Mouse (Mus musculus) CD8-positive naive resting alpha-beta T cell, adult 2 months (primary cell): ENCODE results near the gene Slmap.
A peak's percentile ranks its signal among the peaks of the same experiment; 100 is the strongest.

Experiments
- DNase-seq, 2 experiments: peaks; one replicate each; pipeline ENCODE4 v3.0.0; 2022; ENCODE audit warnings: low read depth in 2 of 2, low spot score in 2 of 2

The Slmap gene

GRCm38 (mm10) chr14:26477738-26478137 lies 57.0 kb downstream of the Slmap start:
- DNase-seq = no peak

- DNase-seq = no peak
These were observed 58.3 kb downstream of the Slmap start for GRCm38 (mm10) chr14:26476391-26476790.

GRCm38 (mm10) chr14:26467974-26468373 lies 66.8 kb downstream of the Slmap start:
- DNase-seq = no peak

- no peak for DNase-seq
These were observed 68.1 kb downstream of the Slmap start for GRCm38 (mm10) chr14:26466544-26467125.

GRCm38 (mm10) chr14:26465898-26466297 lies 68.8 kb downstream of the Slmap start:
- DNase-seq = no peak

GRCm38 (mm10) chr14:26459516-26459915 lies 75.2 kb downstream of the Slmap start:
- DNase-seq = peak in 1 of 2 experiments; percentile 8

GRCm38 (mm10) chr14:26454851-26455250 lies 79.9 kb downstream of the Slmap start:
- no peak for DNase-seq

GRCm38 (mm10) chr14:26450036-26450800 lies 84.5 kb downstream of the Slmap start:
- DNase-seq = no peak

GRCm38 (mm10) chr14:26448581-26448980 lies 86.2 kb downstream of the Slmap start:
- no peak for DNase-seq

- DNase-seq = no peak
These were observed 87.5 kb downstream of the Slmap start for GRCm38 (mm10) chr14:26447223-26447622.

- DNase-seq = no peak
These were observed 88.2 kb downstream of the Slmap start for GRCm38 (mm10) chr14:26446538-26446937.

GRCm38 (mm10) chr14:26442534-26442933 lies 92.2 kb downstream of the Slmap start:
- no peak for DNase-seq

GRCm38 (mm10) chr14:26441041-26441812 lies 93.5 kb downstream of the Slmap start:
- DNase-seq = no peak

GRCm38 (mm10) chr14:26439996-26440395 lies 94.7 kb downstream of the Slmap start:
- DNase-seq = no peak

GRCm38 (mm10) chr14:26437771-26438170 lies 97.0 kb downstream of the Slmap start:
- DNase-seq = no peak

- DNase-seq = no peak
These were observed 98.4 kb downstream of the Slmap start for GRCm38 (mm10) chr14:26436304-26436703.

- no peak for DNase-seq
These were observed 102.4 kb downstream of the Slmap start for GRCm38 (mm10) chr14:26432320-26432719.

- DNase-seq = no peak
These were observed 102.8 kb downstream of the Slmap start for GRCm38 (mm10) chr14:26431919-26432318.

GRCm38 (mm10) chr14:26420231-26420630 lies 114.5 kb downstream of the Slmap start:
- DNase-seq = no peak

GRCm38 (mm10) chr14:26417956-26418355 lies 116.8 kb downstream of the Slmap start:
- DNase-seq = no peak

GRCm38 (mm10) chr14:26417088-26417487 lies 117.6 kb downstream of the Slmap start:
- DNase-seq = no peak

GRCm38 (mm10) chr14:26413581-26413980 lies 121.2 kb downstream of the Slmap start:
- no peak for DNase-seq
